Mouse (Mus musculus) forebrain, embryonic 16.5 days (tissue): ENCODE results near the gene Srr. TPM values are rescaled to one million over a fixed set of nuclear protein-coding genes. Genes with fewer than 3 reads are reported as not detected.
A peak's percentile ranks its signal among the peaks of the same experiment; 100 is the strongest.

Experiments
- ATAC-seq: fragments of 200-750 bp; cut with Nextera tagmentation; 2 replicates; pipeline ENCODE4 v1.8.0; 2017; ENCODE audit warnings: mild to moderate bottlenecking, moderate library complexity
- H3K27ac ChIP-seq: fragments of 300-500 bp; sonication (generic); 2 replicates; pipeline ENCODE4 v1.5.1; 2014; ENCODE audit warnings: low read length, control low read depth
- H3K27me3 ChIP-seq: fragments of 300-500 bp; sonication (generic); replicated peaks from 2 replicates; pipeline ENCODE4 v1.6.1; 2014; ENCODE audit warnings: low read length; ENCODE audit not compliant: control insufficient read depth, insufficient read depth
- H3K36me3 ChIP-seq: fragments of 300-500 bp; sonication (generic); 2 replicates; pipeline ENCODE4 v1.6.1; 2014; ENCODE audit not compliant: control insufficient read depth, insufficient read depth
- H3K4me1 ChIP-seq: fragments of 300-500 bp; sonication (generic); replicated peaks from 2 replicates; pipeline ENCODE4 v1.6.1; 2014; ENCODE audit warnings: low read length; ENCODE audit not compliant: control insufficient read depth, insufficient read depth
- H3K4me2 ChIP-seq: fragments of 300-500 bp; sonication (generic); 2 replicates; pipeline ENCODE4 v1.6.1; 2014; ENCODE audit warnings: mild to moderate bottlenecking, low read length, control low read depth
- H3K4me3 ChIP-seq: fragments of 300-500 bp; sonication (generic); replicated peaks from 2 replicates; pipeline ENCODE4 v1.5.1; 2014; ENCODE audit warnings: mild to moderate bottlenecking, low read length, control low read depth
- H3K9ac ChIP-seq: fragments of 300-500 bp; sonication (generic); replicated peaks from 2 replicates; pipeline ENCODE4 v1.6.1; 2014; ENCODE audit warnings: low read depth, low read length, control low read depth
- H3K9me3 ChIP-seq: fragments of 300-500 bp; sonication (generic); 2 replicates; pipeline ENCODE4 v1.6.1; 2016; ENCODE audit warnings: low read length; ENCODE audit not compliant: control insufficient read depth
- WGBS: fragments of 180-500 bp; shearing (Covaris S2); extraction: QIAGEN DNeasy Blood & Tissue Kit; methylation state at CpG from one replicate; pipeline ENCODE4 v1.1.7; 2014; 5-methylcytosine and 5-hydroxymethylcytosine counted together
- polyA plus RNA-seq: library from polyadenylated mRNA; unstranded; fragments of >200 nt; fragmentation: Nextera tagmentation; extraction: Ambion mirVana; gene quantifications from 2 replicates; pipeline ENCODE4 v1.2.1, GENCODE M21; 2015

Gene Srr
- polyA plus RNA-seq, 1 experiment from 2014 or later = 44.5 TPM

GRCm38 (mm10) chr11:74895980-74896900 is 29.5 kb downstream of the Srr start:
- peaks cover 9% of the 10 kb centered on the region; the same call in 1 of the 2 replicates for H3K36me3 ChIP-seq
- peak overlapping the region; percentile 84 for H3K4me2 ChIP-seq
- peak overlapping the region; percentile 83 for H3K9ac ChIP-seq
- no peaks in the 10 kb centered on the region for H3K27me3 ChIP-seq
- H3K4me1 ChIP-seq = peaks cover 18% of the 10 kb centered on the region
- no peaks in the 10 kb centered on the region for H3K9me3 ChIP-seq
- H3K4me3 ChIP-seq = peak overlapping the region; percentile 85
- peak; percentile 39 for ATAC-seq
- peak overlapping the region; percentile 81 for H3K27ac ChIP-seq
- WGBS = under 1% methylated on average over 43 of the region's 55 CpGs

GRCm38 (mm10) chr11:74894619-74895018 is 31.1 kb downstream of the Srr start:
- 78% methylated on average over 4 of the region's 4 CpGs for WGBS
- Histone ChIP-seq H3K36me3 (no peaks in the 10 kb centered on the region), H3K4me2 (no peak overlapping the region), H3K27ac (no peak overlapping the region), H3K4me3 (no peak overlapping the region), H3K4me1 (peaks cover 16% of the 10 kb centered on the region), H3K9ac (no peak overlapping the region), H3K9me3 (no peaks in the 10 kb centered on the region), H3K27me3 (no peaks in the 10 kb centered on the region)
- ATAC-seq = no peak

DNA sequence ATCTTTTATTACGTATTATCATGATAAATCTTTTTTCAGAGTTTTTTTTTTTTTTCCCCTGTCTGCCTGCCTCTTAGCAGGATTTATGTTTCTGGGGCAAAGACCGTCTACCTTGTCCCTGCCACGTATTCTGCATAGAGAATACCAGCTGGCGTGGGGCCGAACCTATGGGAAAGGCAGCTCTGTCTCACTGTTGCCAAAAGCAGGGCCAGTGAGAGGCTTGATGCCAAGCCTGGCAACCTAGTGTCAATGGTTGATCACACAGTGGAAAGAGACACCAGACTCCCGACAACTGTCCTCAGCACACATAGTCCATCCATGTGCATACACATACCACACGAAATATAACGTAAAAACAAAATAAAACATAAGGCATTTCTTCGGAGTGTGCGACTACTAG is 42.6 kb downstream of the Srr start:
- no peak overlapping the region for H3K4me2 ChIP-seq
- no peak overlapping the region for H3K9ac ChIP-seq
- H3K4me3 ChIP-seq = no peak overlapping the region
- no peaks in the 10 kb centered on the region for H3K9me3 ChIP-seq
- H3K4me1 ChIP-seq = peaks cover 5% of the 10 kb centered on the region; the same call in 1 of the 2 replicates
- no peak overlapping the region for H3K27ac ChIP-seq
- ATAC-seq = no peak
- H3K27me3 ChIP-seq = no peaks in the 10 kb centered on the region
- peaks cover 3% of the 10 kb centered on the region for H3K36me3 ChIP-seq
- 80% methylated on average over 10 of the region's 10 CpGs for WGBS

DNA sequence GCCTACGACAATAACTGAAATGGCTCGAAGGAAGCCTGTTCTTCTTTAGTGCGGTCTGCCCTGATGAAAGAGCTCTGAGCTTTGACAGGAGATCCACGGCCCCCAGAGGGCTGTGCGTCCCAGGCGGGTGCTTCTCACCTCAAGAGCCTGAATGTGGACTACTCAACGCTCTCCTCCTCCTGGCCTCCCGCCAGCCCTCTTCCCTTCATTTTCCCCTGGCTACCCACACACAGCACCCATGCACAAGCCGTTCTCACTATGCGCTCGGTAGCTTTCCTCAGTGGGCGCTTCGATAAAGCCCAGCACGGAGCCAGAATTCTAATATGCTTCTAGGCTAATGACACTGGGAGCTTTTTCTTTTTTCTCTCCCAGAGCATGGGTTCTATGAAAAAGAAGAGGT is 43.8 kb downstream of the Srr start:
- H3K4me2 ChIP-seq = no peak overlapping the region
- 43% methylated on average over 14 of the region's 14 CpGs for WGBS

DNA sequence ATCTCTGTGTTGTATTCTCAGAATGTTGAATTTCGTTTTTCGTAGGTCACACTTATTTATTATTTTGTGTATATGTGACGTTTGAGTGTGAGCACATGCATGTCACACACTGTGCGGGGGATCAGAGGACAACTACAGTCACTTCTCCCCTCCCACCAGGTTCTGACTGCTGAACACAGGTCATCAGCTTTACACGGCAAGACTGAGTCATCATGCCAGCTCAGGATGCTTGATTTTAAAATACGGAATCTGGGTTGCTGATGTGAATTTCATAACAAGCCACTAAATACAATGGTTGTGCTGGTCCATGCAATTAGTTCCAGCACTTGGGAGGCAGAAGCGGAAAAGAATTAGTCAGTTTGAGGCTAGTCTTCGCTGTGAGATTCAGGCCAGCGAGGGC is 44.7 kb downstream of the Srr start:
- Histone ChIP-seq H3K36me3 (peaks cover 3% of the 10 kb centered on the region), H3K27ac (no peak overlapping the region), H3K4me2 (no peak overlapping the region), H3K4me1 (peaks cover 15% of the 10 kb centered on the region), H3K4me3 (no peak overlapping the region), H3K27me3 (no peaks in the 10 kb centered on the region), H3K9ac (no peak overlapping the region), H3K9me3 (no peaks in the 10 kb centered on the region)
- ATAC-seq = no peak
- 92% methylated on average over 9 of the region's 9 CpGs for WGBS

More for the DNA sequence above, 43.8 kb downstream of the Srr start:
- H3K4me3 ChIP-seq = no peak overlapping the region
- peaks cover 6% of the 10 kb centered on the region for H3K4me1 ChIP-seq
- no peak for ATAC-seq
- no peaks in the 10 kb centered on the region for H3K27me3 ChIP-seq
- no peaks in the 10 kb centered on the region for H3K9me3 ChIP-seq
- no peak overlapping the region for H3K9ac ChIP-seq
- no peak overlapping the region for H3K27ac ChIP-seq
- H3K36me3 ChIP-seq = peaks cover 3% of the 10 kb centered on the region

GRCm38 (mm10) chr11:74876801-74877200 is 48.9 kb downstream of the Srr start:
- 0% methylated on average over 9 of the region's 9 CpGs for WGBS
- no peaks in the 10 kb centered on the region for H3K9me3 ChIP-seq
- peaks cover 14% of the 10 kb centered on the region for H3K4me1 ChIP-seq
- H3K4me3 ChIP-seq = peak overlapping the region; percentile 15
- ATAC-seq = peak; percentile 96
- peak overlapping the region; percentile 37; the same call in 1 of the 2 replicates for H3K9ac ChIP-seq
- peak overlapping the region; percentile 77 for H3K27ac ChIP-seq
- H3K4me2 ChIP-seq = peak overlapping the region; percentile 47
- no peaks in the 10 kb centered on the region for H3K27me3 ChIP-seq
- no peaks in the 10 kb centered on the region for H3K36me3 ChIP-seq

DNA sequence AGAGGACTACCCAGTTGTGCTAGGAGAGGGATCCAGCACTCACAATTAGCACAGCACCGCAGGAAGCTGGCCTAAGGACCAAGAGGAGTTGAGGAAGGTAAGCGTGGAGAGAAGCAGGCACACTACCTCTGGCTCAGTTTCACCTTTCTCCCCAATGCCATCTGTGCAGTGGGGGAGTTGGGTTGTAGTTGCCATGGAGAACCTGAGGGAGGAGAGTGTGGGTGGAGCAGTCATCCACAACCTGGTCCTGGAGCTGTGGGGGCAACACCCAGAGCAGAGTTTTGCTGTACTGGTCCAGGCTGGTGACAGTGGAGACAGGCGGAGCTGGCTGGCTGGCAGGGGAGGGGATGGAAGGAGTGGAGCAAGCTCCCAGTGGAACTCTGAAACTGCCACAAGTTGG is 51.1 kb downstream of the Srr start:
- H3K4me2 ChIP-seq = no peak overlapping the region
- no peak overlapping the region for H3K4me3 ChIP-seq
- no peaks in the 10 kb centered on the region for H3K36me3 ChIP-seq
- no peaks in the 10 kb centered on the region for H3K27me3 ChIP-seq
- no peak overlapping the region for H3K27ac ChIP-seq
- ATAC-seq = no peak
- WGBS = 46% methylated on average over 3 of the region's 3 CpGs
- H3K4me1 ChIP-seq = peaks cover 22% of the 10 kb centered on the region
- H3K9ac ChIP-seq = no peak overlapping the region
- no peaks in the 10 kb centered on the region for H3K9me3 ChIP-seq

DNA sequence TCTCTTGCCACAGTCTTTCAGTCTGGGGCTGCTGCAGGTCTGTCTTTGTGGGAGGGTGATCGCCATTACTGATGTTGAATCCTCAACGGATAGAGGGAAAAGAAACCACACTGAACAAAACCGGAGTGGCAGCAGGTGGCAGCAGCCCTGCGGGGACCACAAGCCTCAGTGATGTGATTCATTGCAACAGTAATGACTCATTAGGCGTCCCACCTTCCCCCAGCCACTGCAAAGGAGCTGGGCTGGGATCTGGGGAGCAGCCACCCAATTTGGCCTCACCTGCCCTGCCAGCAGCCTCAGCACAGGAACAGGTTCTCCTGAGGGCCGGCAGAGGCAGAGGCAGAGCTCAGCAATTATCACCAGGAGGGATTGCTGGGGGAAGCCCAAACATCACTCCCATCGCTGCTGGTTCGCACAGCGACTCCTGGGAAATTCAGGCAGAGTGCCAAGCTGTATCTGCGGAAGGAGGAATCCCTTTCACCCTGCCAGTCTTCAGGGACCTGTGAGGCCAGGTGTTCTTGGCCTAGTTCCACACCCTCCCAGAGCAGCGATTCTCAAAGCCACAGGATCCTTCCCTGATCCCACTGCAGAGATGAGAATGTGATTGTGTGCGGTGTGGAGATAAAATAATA is 54.6 kb downstream of the Srr start:
- H3K36me3 ChIP-seq = no peaks in the 10 kb centered on the region; the same call in 1 of the 2 replicates
- WGBS = 13% methylated on average over 12 of the region's 12 CpGs
- H3K4me2 ChIP-seq = no peak overlapping the region
- H3K9ac ChIP-seq = no peak overlapping the region; the same call in 1 of the 2 replicates
- no peaks in the 10 kb centered on the region for H3K9me3 ChIP-seq
- H3K4me1 ChIP-seq = peaks cover 18% of the 10 kb centered on the region
- H3K4me3 ChIP-seq = no peak overlapping the region
- H3K27ac ChIP-seq = no peak overlapping the region
- ATAC-seq = peak; percentile 42; the same call in 1 of the 2 replicates
- no peaks in the 10 kb centered on the region for H3K27me3 ChIP-seq

GRCm38 (mm10) chr11:74870544-74870943 is 55.2 kb downstream of the Srr start:
- Histone ChIP-seq H3K9ac (no peak overlapping the region), H3K4me2 (no peak overlapping the region), H3K4me3 (no peak overlapping the region), H3K36me3 (no peaks in the 10 kb centered on the region; the same call in 1 of the 2 replicates), H3K27me3 (no peaks in the 10 kb centered on the region), H3K4me1 (peaks cover 17% of the 10 kb centered on the region), H3K9me3 (no peaks in the 10 kb centered on the region), H3K27ac (no peak overlapping the region)
- 82% methylated on average over 4 of the region's 4 CpGs for WGBS
- ATAC-seq = no peak
